Mouse (Mus musculus): ENCODE data around the gene Pde6g. TPM values are rescaled to one million over a fixed set of nuclear protein-coding genes. Genes with fewer than 3 reads are reported as not detected.

Pde6g gene
- total and polyA plus RNA-seq, 3 experiments, result 0.35 to 0.84 TPM; not detected in 1

- peak; percentile 85 for TF ChIP-seq MAZ (IDR thresholded peaks at IDR 0.05; ENCODE audit: low read depth, low read length)
- no peak for TF ChIP-seq KAT2A (conservative IDR thresholded peaks at IDR 0.05; ENCODE audit: low read depth, low read length)
- TF ChIP-seq ETS1 (IDR thresholded peaks at IDR 0.05; ENCODE audit: low read depth, low read length), result peak; percentile 15; the same call in 1 of the 2 replicates
- no peak for TF ChIP-seq GABPA (IDR thresholded peaks at IDR 0.05; ENCODE audit: low read depth, low read length)
These were observed 35.9 kb upstream of the Pde6g start (continued) for GRCm38 (mm10) chr11:120489054-120489761.

GRCm38 (mm10) chr11:120488516-120488915 is 35.2 kb upstream of the Pde6g start:
- no peak overlapping the region for H3K4me3 ChIP-seq (ENCODE audit: control insufficient read depth in 1 of 2, insufficient read depth in 1 of 2, low read depth in 2 of 2, low read length in 2 of 2)
- DNase-seq (ENCODE audit: low read depth, low spot score), result peak; percentile 64
- H3K27me3 ChIP-seq (ENCODE audit: control insufficient read depth in 1 of 2, insufficient read depth in 2 of 2, low read length in 2 of 2), result no peaks in the 10 kb centered on the region
- TF ChIP-seq CTCF (IDR thresholded peaks at IDR 0.05 in 2 of 3, conservative IDR thresholded peaks at IDR 0.05 in 1 of 3; ENCODE audit: control insufficient read depth in 1 of 3, insufficient read depth in 1 of 3, low read depth in 2 of 3, low read length in 3 of 3, poor library complexity in 1 of 3, severe bottlenecking in 1 of 3), result peak in 2 of 3 experiments; percentile 8 to 43; a peak in 2 of 6 replicates
- no peak for TF ChIP-seq MAZ (IDR thresholded peaks at IDR 0.05; ENCODE audit: low read depth, low read length)
- TF ChIP-seq ZMIZ1 (IDR thresholded peaks at IDR 0.05; ENCODE audit: low read depth, low read length), result 0 out of 2 replicates have a peak, but pooled peaks have one; percentile 9
- TF ChIP-seq SMC3 (IDR thresholded peaks at IDR 0.05; ENCODE audit: low read depth, low read length), result 0 out of 2 replicates have a peak, but pooled peaks have one; percentile 13
- TF ChIP-seq TBP (IDR thresholded peaks at IDR 0.05; ENCODE audit: low read depth, low read length), result no peak
- TF ChIP-seq POLR2AphosphoS2 (IDR thresholded peaks at IDR 0.05; ENCODE audit: low read length), result no peak
- no peak for TF ChIP-seq RCOR1 (IDR thresholded peaks at IDR 0.05; ENCODE audit: low read depth, low read length)
- no peak for TF ChIP-seq POLR2AphosphoS5 (IDR thresholded peaks at IDR 0.05; ENCODE audit: borderline replicate concordance, low read depth, low read length)
- peaks cover 49% of the 10 kb centered on the region for H3K79me2 ChIP-seq (ENCODE audit: control insufficient read depth, insufficient read depth, low read length, poor library complexity)
- peaks cover 7 to 21% of the 10 kb centered on the region in 2 experiments for H3K36me3 ChIP-seq (ENCODE audit: control insufficient read depth in 1 of 2, insufficient read depth in 2 of 2, low read length in 2 of 2)
- no peaks in the 10 kb centered on the region for H3K9me3 ChIP-seq (replicated peaks; ENCODE audit: insufficient read depth, low read length)
- H3K4me1 ChIP-seq (ENCODE audit: control insufficient read depth in 1 of 2, insufficient read depth in 2 of 2, low read length in 2 of 2), result peaks cover 3 to 32% of the 10 kb centered on the region in 2 experiments; a peak in 3 of 4 replicates
- H3K27ac ChIP-seq (ENCODE audit: control insufficient read depth, low read depth, low read length), result no peak overlapping the region
- no peak overlapping the region for H3K9ac ChIP-seq (ENCODE audit: control insufficient read depth, low read depth, low read length, poor library complexity, severe bottlenecking)

- H3K4me1 ChIP-seq (ENCODE audit: control insufficient read depth in 1 of 2, insufficient read depth in 2 of 2, low read length in 2 of 2), result peaks cover 3 to 15% of the 10 kb centered on the region in 2 experiments; a peak in 3 of 4 replicates
- H3K36me3 ChIP-seq (ENCODE audit: control insufficient read depth in 1 of 2, insufficient read depth in 2 of 2, low read length in 2 of 2), result peaks cover 7 to 13% of the 10 kb centered on the region in 2 experiments
- H3K27me3 ChIP-seq (ENCODE audit: control insufficient read depth in 1 of 2, insufficient read depth in 2 of 2, low read length in 2 of 2), result no peaks in the 10 kb centered on the region
- DNase-seq (ENCODE audit: low read depth, low spot score), result no peak
- H3K79me2 ChIP-seq (ENCODE audit: control insufficient read depth, insufficient read depth, low read length, poor library complexity), result peaks cover 30% of the 10 kb centered on the region
- H3K9ac ChIP-seq (ENCODE audit: control insufficient read depth, low read depth, low read length, poor library complexity, severe bottlenecking), result peak overlapping the region; percentile 82
- H3K4me3 ChIP-seq (ENCODE audit: control insufficient read depth in 1 of 2, insufficient read depth in 1 of 2, low read depth in 2 of 2, low read length in 2 of 2), result peak overlapping the region; percentile 73 to 74
- no peaks in the 10 kb centered on the region for H3K9me3 ChIP-seq (replicated peaks; ENCODE audit: insufficient read depth, low read length)
- TF ChIP-seq CHD1 (IDR thresholded peaks at IDR 0.05; ENCODE audit: low read depth, low read length) (no peak), TAL1 (IDR thresholded peaks at IDR 0.05; ENCODE audit: low read length) (no peak), MXI1 (IDR thresholded peaks at IDR 0.05; ENCODE audit: low read depth, low read length) (no peak), CHD2 (IDR thresholded peaks at IDR 0.05; ENCODE audit: low read length) (no peak), TBP (IDR thresholded peaks at IDR 0.05; ENCODE audit: low read depth, low read length) (no peak), ELF1 (IDR thresholded peaks at IDR 0.05; ENCODE audit: low read depth, low read length) (no peak), GABPA (IDR thresholded peaks at IDR 0.05; ENCODE audit: low read depth, low read length) (no peak), ZKSCAN1 (IDR thresholded peaks at IDR 0.05; ENCODE audit: low read depth, low read length) (no peak), MAZ (IDR thresholded peaks at IDR 0.05; ENCODE audit: low read depth, low read length) (no peak), BHLHE40 (IDR thresholded peaks at IDR 0.05; ENCODE audit: borderline replicate concordance, low read depth, low read length) (no peak), SMC3 (IDR thresholded peaks at IDR 0.05; ENCODE audit: low read depth, low read length) (no peak), USF1 (IDR thresholded peaks at IDR 0.05; ENCODE audit: low read depth, low read length) (no peak), MAFK (IDR thresholded peaks at IDR 0.05; ENCODE audit: borderline replicate concordance, low read depth, low read length) (no peak), ZC3H11A (IDR thresholded peaks at IDR 0.05; ENCODE audit: low read depth, low read length) (no peak), USF2 (IDR thresholded peaks at IDR 0.05; ENCODE audit: borderline replicate concordance in 1 of 2, insufficient read depth in 1 of 2, low read depth in 1 of 2, low read length in 2 of 2) (no peak), ETS1 (IDR thresholded peaks at IDR 0.05; ENCODE audit: low read depth, low read length) (no peak), JUND (IDR thresholded peaks at IDR 0.05; ENCODE audit: low read depth, low read length) (no peak), POLR2AphosphoS2 (IDR thresholded peaks at IDR 0.05; ENCODE audit: low read length) (no peak)
- peak overlapping the region; percentile 62 for H3K27ac ChIP-seq (ENCODE audit: control insufficient read depth, low read depth, low read length)
These were observed 32.0 kb upstream of the Pde6g start for GRCm38 (mm10) chr11:120485251-120485650.

All from MEL (cell line).